Mouse (Mus musculus): Measurements from ENCODE around the gene Rsf1. TPM values are rescaled to one million over a fixed set of nuclear protein-coding genes. Genes with fewer than 3 reads are reported as not detected.
A peak's percentile ranks its signal among the peaks of the same experiment; 100 is the strongest.

Gene Rsf1
- total and polyA plus RNA-seq, 3 experiments, result 1.5 to 15.7 (median 14.6) TPM

DNA sequence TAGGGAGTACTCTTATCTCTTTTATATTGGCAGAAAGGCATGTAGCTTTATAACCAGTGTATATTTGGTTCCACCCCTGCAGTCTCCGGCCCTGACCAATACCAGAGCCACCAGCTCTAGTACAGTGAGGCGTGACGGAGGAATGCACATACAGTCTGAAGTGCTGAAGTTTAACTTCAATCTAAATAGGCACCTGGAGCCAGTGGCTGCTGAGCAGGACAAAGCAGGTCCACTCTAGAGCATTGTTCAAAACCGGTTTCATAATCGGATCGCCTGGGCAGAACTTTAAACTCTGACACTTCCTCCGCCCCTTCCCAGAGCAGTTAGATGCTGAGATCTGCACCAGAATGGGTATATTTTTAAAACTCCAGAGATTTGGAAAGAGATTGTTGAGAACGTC is 155.3 kb downstream of the Rsf1 start:
- H3K9ac ChIP-seq (ENCODE audit: low read depth, low read length), result no peak overlapping the region
- H3K4me3 ChIP-seq, result no peak overlapping the region
- no peak for DNase-seq
- H3K27me3 ChIP-seq (ENCODE audit: control insufficient read depth, insufficient read depth, low read length), result no peaks in the 10 kb centered on the region
- TF ChIP-seq POLR2A (IDR thresholded peaks at IDR 0.05; ENCODE audit: insufficient read depth, low read depth, low read length), result no peak
- no peak for TF ChIP-seq CTCF (IDR thresholded peaks at IDR 0.05)
- no peak for TF ChIP-seq EP300 (IDR thresholded peaks at IDR 0.05; ENCODE audit: insufficient read depth, low read depth, low read length)
- intact Hi-C loops (cut with DNase I), result no loop called here
- H3K79me2 ChIP-seq (replicated peaks; ENCODE audit: control insufficient read depth, insufficient read depth, low read length), result no peaks in the 10 kb centered on the region
- H3K27ac ChIP-seq, result no peak overlapping the region
- WGBS, result 84% methylated on average over 8 of the region's 8 CpGs
- peaks cover 3% of the 10 kb centered on the region; the same call in 1 of the 2 replicates for H3K4me1 ChIP-seq (ENCODE audit: control insufficient read depth, insufficient read depth, low read length)
- no peaks in the 10 kb centered on the region for H3K36me3 ChIP-seq (ENCODE audit: control insufficient read depth, insufficient read depth, low read length)

DNA sequence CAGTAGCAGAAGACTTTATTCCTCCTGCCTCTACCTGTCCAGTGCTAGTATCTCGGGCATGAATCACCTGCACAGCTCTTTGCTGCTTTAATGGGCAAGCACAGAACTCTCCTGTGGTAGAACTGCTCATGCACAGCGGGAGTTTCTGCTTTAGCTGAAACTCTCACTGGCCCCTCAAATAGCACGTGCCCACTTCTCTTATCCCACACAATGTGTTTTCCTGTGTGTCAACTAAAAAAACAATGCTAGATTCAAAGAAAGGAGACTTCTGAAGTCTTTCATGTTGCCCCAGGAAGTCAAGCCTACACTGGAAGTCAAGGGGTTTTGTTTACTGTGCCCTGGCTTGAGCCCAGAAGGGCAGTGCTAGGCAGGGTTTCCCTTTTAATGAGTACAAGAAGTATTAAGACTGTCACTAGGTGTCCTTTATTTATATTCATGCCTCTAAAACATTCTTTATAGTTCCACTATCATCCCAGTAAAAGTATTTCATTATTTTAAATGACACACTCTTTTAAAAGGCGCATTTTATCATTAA is 156.3 kb downstream of the Rsf1 start:
- H3K9ac ChIP-seq (ENCODE audit: low read depth, low read length), result no peak overlapping the region
- TF ChIP-seq CTCF (IDR thresholded peaks at IDR 0.05) (no peak), EP300 (IDR thresholded peaks at IDR 0.05; ENCODE audit: insufficient read depth, low read depth, low read length) (no peak), POLR2A (IDR thresholded peaks at IDR 0.05; ENCODE audit: insufficient read depth, low read depth, low read length) (no peak)
- intact Hi-C loops (cut with DNase I), result no loop called here
- DNase-seq, result no peak
- H3K27me3 ChIP-seq (ENCODE audit: control insufficient read depth, insufficient read depth, low read length), result no peaks in the 10 kb centered on the region
- H3K36me3 ChIP-seq (ENCODE audit: control insufficient read depth, insufficient read depth, low read length), result no peaks in the 10 kb centered on the region
- 61% methylated on average over 4 of the region's 4 CpGs for WGBS
- H3K4me3 ChIP-seq, result no peak overlapping the region
- no peak overlapping the region for H3K27ac ChIP-seq
- peaks cover 3% of the 10 kb centered on the region; the same call in 1 of the 2 replicates for H3K4me1 ChIP-seq (ENCODE audit: control insufficient read depth, insufficient read depth, low read length)
- H3K79me2 ChIP-seq (replicated peaks; ENCODE audit: control insufficient read depth, insufficient read depth, low read length), result no peaks in the 10 kb centered on the region

DNA sequence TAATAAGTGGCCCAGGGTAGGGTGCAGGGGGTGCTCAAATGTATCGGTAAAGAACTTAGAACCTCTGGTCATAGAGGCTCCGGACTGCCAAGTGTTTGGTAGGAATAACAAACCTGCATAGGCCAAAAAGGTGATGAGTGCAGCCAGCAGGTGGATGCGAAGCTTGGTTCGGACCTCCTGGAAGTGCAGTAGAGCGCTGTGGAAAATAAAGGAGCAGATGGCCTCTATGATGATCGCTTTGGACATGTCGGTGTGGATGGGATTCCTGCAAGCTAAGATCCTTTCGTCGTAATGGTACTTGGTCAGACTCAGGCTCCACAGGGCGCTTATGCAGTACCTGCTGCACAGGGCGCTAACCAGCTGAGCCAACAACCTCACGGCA is 157.6 kb downstream of the Rsf1 start:
- Histone ChIP-seq H3K4me3 (peak overlapping the region; percentile 70), H3K27me3 (ENCODE audit: control insufficient read depth, insufficient read depth, low read length) (no peaks in the 10 kb centered on the region), H3K79me2 (replicated peaks; ENCODE audit: control insufficient read depth, insufficient read depth, low read length) (no peaks in the 10 kb centered on the region), H3K9ac (ENCODE audit: low read depth, low read length) (peak overlapping the region; percentile 72), H3K27ac (peak overlapping the region; percentile 63), H3K36me3 (ENCODE audit: control insufficient read depth, insufficient read depth, low read length) (no peaks in the 10 kb centered on the region), H3K4me1 (ENCODE audit: control insufficient read depth, insufficient read depth, low read length) (peaks cover 3% of the 10 kb centered on the region; the same call in 1 of the 2 replicates)
- WGBS, result 18% methylated on average over 12 of the region's 12 CpGs
- intact Hi-C loops (cut with DNase I), result no loop called here
- TF ChIP-seq CTCF (IDR thresholded peaks at IDR 0.05) (no peak), EP300 (IDR thresholded peaks at IDR 0.05; ENCODE audit: insufficient read depth, low read depth, low read length) (no peak), POLR2A (IDR thresholded peaks at IDR 0.05; ENCODE audit: insufficient read depth, low read depth, low read length) (no peak)
- DNase-seq, result no peak

DNA sequence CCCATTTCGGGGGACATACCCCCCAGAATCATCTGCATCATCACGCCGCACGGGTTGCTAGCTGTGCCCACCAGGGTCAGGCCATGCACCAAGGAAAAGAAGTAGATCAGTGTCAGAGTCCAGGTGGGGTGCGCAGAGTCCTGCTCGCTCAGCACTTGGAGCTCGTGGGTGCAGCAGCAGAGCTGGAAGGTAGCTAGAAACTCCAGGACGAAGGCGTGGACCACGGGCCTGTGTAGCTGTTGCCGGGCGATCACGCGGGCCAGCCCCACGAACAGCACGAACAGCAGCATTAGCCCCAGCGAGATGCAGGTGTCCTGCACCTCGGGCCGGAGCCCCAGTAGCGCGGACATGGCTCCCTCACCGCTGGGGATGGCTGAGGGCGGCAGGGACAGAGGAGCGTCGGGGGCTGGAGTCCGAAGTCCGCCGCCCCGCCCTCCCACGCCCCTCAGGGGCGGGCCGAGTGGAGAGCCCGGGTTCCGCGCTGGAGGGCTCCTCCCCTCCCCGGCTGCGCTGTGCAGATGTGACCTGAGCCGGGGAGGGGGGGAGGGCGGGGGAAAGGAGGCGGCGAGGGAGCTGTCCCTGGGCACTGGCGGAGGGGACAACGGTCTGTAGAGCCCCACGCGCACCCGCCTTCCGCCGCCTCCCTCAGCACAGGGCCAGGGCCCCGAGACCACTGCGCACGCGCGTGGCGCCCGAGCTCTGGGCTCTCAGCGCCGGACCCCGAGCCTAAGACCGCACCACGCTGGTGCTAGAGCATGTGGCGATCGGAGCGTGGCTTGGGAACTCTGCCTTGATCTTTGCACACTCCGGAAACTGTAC is 158.2 kb downstream of the Rsf1 start, which contains the start of gene Aqp11:
TSS of gene Aqp11 (minus strand) at position 652 of the 819 bp plus-strand sequence.
- under 1% methylated on average over 61 of the region's 64 CpGs for WGBS
- TF ChIP-seq EP300 (IDR thresholded peaks at IDR 0.05; ENCODE audit: insufficient read depth, low read depth, low read length) (0 out of 2 replicates have a peak, but pooled peaks have one; percentile 6), POLR2A (IDR thresholded peaks at IDR 0.05; ENCODE audit: insufficient read depth, low read depth, low read length) (peak; percentile 56), CTCF (IDR thresholded peaks at IDR 0.05) (no peak)
- intact Hi-C loops (cut with DNase I), result no loop called here

DNA sequence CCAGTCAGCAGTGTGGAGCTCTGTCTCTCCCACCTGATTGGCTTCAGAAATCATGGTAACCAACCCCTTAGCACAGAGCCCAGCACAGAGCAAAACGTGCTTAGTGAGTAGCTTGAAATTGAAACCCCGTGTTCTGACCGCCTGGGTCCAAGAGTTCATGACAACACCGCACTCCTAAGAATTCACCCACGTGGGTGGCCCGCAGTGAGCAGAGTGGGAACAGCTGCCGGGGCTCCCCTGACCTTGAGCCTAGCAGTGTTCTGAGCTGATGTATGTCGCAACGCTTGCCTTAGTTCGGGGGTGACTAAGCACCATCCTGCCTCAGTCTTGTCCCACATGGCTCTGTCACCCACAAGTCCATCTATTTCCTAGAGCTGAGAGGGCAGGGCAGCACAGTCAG is 161.3 kb downstream of the Rsf1 start:
- TF ChIP-seq CTCF (IDR thresholded peaks at IDR 0.05) (no peak), POLR2A (IDR thresholded peaks at IDR 0.05; ENCODE audit: insufficient read depth, low read depth, low read length) (no peak), EP300 (IDR thresholded peaks at IDR 0.05; ENCODE audit: insufficient read depth, low read depth, low read length) (no peak)
- H3K4me1 ChIP-seq (ENCODE audit: control insufficient read depth, insufficient read depth, low read length), result peaks cover 3% of the 10 kb centered on the region
- no peaks in the 10 kb centered on the region for H3K36me3 ChIP-seq (ENCODE audit: control insufficient read depth, insufficient read depth, low read length)
- intact Hi-C loops (cut with DNase I), result no loop called here
- no peak for DNase-seq
- H3K9ac ChIP-seq (ENCODE audit: low read depth, low read length), result no peak overlapping the region
- no peak overlapping the region for H3K4me3 ChIP-seq
- no peaks in the 10 kb centered on the region for H3K79me2 ChIP-seq (replicated peaks; ENCODE audit: control insufficient read depth, insufficient read depth, low read length)
- no peaks in the 10 kb centered on the region for H3K27me3 ChIP-seq (ENCODE audit: control insufficient read depth, insufficient read depth, low read length)
- H3K27ac ChIP-seq, result no peak overlapping the region
- 74% methylated on average over 10 of the region's 10 CpGs for WGBS

More for the DNA sequence above, 158.2 kb downstream of the Rsf1 start, which contains the start of gene Aqp11:
- peak; percentile 93 to 94 for DNase-seq
- Histone ChIP-seq H3K27ac (peak within 1 kb of the TSS; percentile 63), H3K79me2 (replicated peaks; ENCODE audit: control insufficient read depth, insufficient read depth, low read length) (no peaks in the 10 kb centered on the region), H3K4me1 (ENCODE audit: control insufficient read depth, insufficient read depth, low read length) (peaks cover 3% of the 10 kb centered on the region; the same call in 1 of the 2 replicates), H3K9ac (ENCODE audit: low read depth, low read length) (peak within 1 kb of the TSS; percentile 72), H3K36me3 (ENCODE audit: control insufficient read depth, insufficient read depth, low read length) (no peaks in the 10 kb centered on the region), H3K27me3 (ENCODE audit: control insufficient read depth, insufficient read depth, low read length) (no peaks in the 10 kb centered on the region), H3K4me3 (peak within 1 kb of the TSS; percentile 70)

Data from heart, adult 2 months (tissue).